Mouse (Mus musculus) thymus, adult 2 months (tissue): ENCODE data around the gene Srebf1. TPM values are rescaled to one million over a fixed set of nuclear protein-coding genes. Genes with fewer than 3 reads are reported as not detected.

Source experiments
- DNase-seq: peaks from one replicate; pipeline ENCODE4 v3.0.0; 2021
- H3K27ac ChIP-seq: fragments of 200-500 bp; 2 replicates; pipeline ENCODE4 v1.5.1; 2012; ENCODE audit warnings: low read length, control low read depth; ENCODE audit not compliant: control insufficient read depth, insufficient read depth
- H3K27me3 ChIP-seq: fragments of 200-500 bp; 2 replicates; pipeline ENCODE4 v1.6.1; 2012; ENCODE audit warnings: mild to moderate bottlenecking, low read length, moderate library complexity, mixed read lengths; ENCODE audit not compliant: control insufficient read depth, insufficient read depth
- H3K36me3 ChIP-seq: fragments of 200-500 bp; 2 replicates; pipeline ENCODE4 v1.6.1; 2012; ENCODE audit warnings: mild to moderate bottlenecking, low read length, moderate library complexity; ENCODE audit not compliant: control insufficient read depth, insufficient read depth
- H3K4me1 ChIP-seq: fragments of 200-500 bp; replicated peaks from 2 replicates; pipeline ENCODE4 v1.6.1; 2012; ENCODE audit warnings: low read length; ENCODE audit not compliant: control insufficient read depth, insufficient read depth
- H3K4me3 ChIP-seq: fragments of 200-500 bp; 2 replicates; pipeline ENCODE4 v1.5.1; 2012; ENCODE audit warnings: mild to moderate bottlenecking, low read length, control low read depth, moderate library complexity; ENCODE audit not compliant: control insufficient read depth, insufficient read depth
- CTCF ChIP-seq: fragments of 200-500 bp; IDR thresholded peaks from 2 replicates; pipeline ENCODE4 v1.5.1; 2012; ENCODE audit warnings: mild to moderate bottlenecking, control low read depth, low read length, moderate library complexity, borderline replicate concordance; ENCODE audit not compliant: control insufficient read depth, poor library complexity, insufficient read depth; ENCODE audit errors: extremely low read depth
- POLR2A ChIP-seq: fragments of 200-500 bp; IDR thresholded peaks from 2 replicates; pipeline ENCODE4 v1.6.1; 2012; ENCODE audit warnings: mild to moderate bottlenecking, low read length, control low read depth, moderate library complexity; ENCODE audit not compliant: control insufficient read depth, poor library complexity, insufficient read depth; ENCODE audit errors: extremely low read depth
- WGBS: fragments of 180-500 bp; shearing (Covaris S2); methylation state at CpG from one replicate; pipeline ENCODE4 v1.1.7; 2018; 5-methylcytosine and 5-hydroxymethylcytosine counted together
- polyA plus RNA-seq: library from polyadenylated mRNA; depleted of rRNA; stranded (reverse); fragments of >200 nt; gene quantifications from 2 replicates; pipeline ENCODE4 v1.2.3, GENCODE M21; 2012; rRNA removed

Gene Srebf1
- 466 and 519 TPM in 2 replicates for polyA plus RNA-seq

DNA sequence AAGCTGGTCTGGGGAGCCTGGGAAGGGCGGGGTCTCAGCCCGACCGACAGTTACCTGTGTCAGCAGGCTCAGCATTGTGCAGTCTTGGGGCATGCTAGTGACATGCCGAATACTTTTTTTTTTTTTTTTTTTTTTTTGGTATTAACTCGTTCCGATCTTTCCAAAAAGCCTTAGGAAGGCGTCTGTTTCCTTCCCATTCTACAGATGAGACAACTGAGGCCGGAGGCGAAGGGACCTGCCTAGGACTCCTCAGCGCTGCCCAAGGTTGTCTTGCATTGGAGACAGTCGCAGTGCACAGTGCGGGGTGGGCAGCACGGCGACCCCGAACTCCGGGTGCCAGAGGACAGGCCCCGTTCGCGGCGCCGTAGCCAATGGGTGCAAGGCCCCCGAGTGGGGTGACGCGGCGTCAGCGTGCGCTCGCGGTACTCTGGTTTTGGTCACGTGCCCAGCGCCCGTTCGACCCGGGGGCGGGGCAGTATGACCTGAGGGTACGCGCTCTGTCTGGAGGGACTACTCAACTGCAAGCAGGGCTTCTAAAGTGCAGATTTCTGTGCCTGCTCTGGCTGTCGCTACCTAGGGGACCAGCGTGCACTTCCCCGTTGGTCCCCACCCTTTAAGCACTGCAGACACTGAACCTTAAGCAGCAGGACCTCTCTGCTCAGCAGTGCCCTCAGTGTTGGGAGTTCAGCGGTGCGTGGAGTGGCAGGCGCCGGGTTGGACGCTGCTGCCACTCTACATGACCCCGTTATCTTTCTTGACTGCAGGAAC, at the start of gene Srebf1:
Gene Srebf1, minus strand, starts transcription at position 113 of the 768 bp plus-strand sequence.
- peak; percentile 38; the same call in 1 of the 2 replicates for TF ChIP-seq CTCF
- TF ChIP-seq POLR2A, result no peak
- Histone ChIP-seq H3K4me1 (peaks cover 54% of the 10 kb centered on the region), H3K27me3 (no peaks in the 10 kb centered on the region), H3K4me3 (peak within 1 kb of the TSS; percentile 52), H3K36me3 (no peaks in the 10 kb centered on the region), H3K27ac (peak within 1 kb of the TSS; percentile 28; the same call in 1 of the 2 replicates)
- peak; percentile 84 for DNase-seq
- WGBS, result 3% methylated on average over 46 of the region's 46 CpGs

DNA sequence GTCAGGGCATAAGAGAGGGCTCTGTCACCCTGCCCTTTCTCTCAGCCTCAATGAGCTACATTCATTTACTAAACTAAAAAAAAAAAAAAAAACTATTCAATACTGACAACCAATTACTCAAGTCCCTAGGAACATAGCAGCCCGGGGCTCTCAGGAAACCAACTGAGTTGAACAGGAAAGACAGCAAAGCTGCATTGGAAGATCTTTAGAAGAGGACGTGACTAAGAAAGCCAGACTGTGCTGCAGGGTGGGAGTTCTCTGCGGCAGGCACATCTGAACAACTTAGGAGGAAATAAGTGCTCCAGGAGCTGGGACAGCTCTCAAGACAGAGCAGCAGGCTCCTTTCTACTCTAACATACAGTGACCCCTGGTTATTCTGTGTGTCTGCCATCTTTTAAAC, 46.2 kb upstream of the Srebf1 start:
- peaks cover 7% of the 10 kb centered on the region for H3K4me1 ChIP-seq
- no peak overlapping the region for H3K27ac ChIP-seq
- 17% methylated on average over 3 of the region's 3 CpGs for WGBS
- H3K36me3 ChIP-seq, result no peaks in the 10 kb centered on the region
- DNase-seq, result no peak
- H3K27me3 ChIP-seq, result no peaks in the 10 kb centered on the region
- H3K4me3 ChIP-seq, result no peak overlapping the region
- TF ChIP-seq POLR2A, result no peak
- TF ChIP-seq CTCF, result no peak

DNA sequence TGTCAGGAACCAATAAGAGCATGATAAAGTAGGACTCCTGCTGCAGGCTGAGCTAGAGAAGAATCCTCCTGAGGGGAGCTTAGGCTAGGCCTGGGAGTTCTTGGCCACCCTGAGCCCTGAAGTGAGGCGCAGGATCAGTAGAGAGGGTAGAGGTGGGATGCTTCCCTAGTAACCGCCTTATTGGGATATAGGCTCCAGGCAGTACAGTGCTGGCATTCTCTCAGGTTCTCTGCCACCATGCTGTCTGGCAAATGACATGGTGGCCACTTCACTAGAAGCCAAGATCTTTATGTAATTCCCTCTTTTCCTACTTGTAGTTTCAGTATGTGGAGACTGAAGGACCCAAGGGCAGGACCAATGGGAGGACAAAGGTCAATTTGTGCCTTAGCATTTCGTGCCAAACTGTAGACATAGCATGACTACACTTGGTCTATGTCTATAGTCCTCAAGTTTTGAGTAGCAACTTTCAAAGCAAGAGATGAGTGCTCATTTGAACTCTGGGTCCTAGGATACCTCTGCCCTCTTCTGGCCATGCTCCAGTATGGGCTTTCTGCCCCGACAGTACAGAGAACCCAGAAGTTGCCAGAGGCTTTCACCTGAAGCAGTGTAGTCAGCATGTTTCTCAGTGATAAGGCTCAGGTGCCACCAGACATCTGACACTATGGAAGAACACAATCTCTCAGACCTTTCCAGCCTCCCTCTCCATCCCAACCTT, 43.0 kb upstream of the Srebf1 start:
- Histone ChIP-seq H3K27me3 (no peaks in the 10 kb centered on the region), H3K27ac (no peak overlapping the region), H3K4me1 (no peaks in the 10 kb centered on the region), H3K36me3 (no peaks in the 10 kb centered on the region), H3K4me3 (no peak overlapping the region)
- 92% methylated on average over 4 of the region's 4 CpGs for WGBS
- TF ChIP-seq CTCF (no peak), POLR2A (no peak)
- DNase-seq, result peak; percentile 53

DNA sequence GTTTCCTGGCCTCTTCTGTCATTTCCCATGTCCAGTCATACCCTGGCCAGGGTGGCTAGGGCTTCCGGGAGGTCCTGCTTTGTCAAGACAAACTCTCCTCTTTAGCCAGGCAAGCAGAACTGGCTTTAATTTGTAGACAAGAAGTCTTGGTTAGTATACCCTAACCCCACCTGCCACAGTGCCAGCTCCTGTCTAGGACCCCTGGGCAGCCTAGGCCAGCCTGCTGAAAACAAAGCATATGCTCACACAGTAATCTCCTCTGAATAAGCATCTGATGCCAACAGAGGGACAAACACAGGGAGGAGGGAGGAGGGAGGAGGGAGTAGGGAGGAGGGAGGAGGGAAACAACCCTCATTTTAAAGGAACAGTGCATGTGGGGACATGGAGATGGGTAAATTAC, 42.3 kb upstream of the Srebf1 start:
- Histone ChIP-seq H3K27me3 (no peaks in the 10 kb centered on the region), H3K4me3 (no peak overlapping the region), H3K36me3 (no peaks in the 10 kb centered on the region), H3K4me1 (no peaks in the 10 kb centered on the region), H3K27ac (no peak overlapping the region)
- TF ChIP-seq CTCF (no peak), POLR2A (no peak)
- 97% methylated on average over 1 of the region's 1 CpGs for WGBS
- DNase-seq, result no peak

- no peak for TF ChIP-seq CTCF
- no peak for TF ChIP-seq POLR2A
- 98% methylated on average over 4 of the region's 4 CpGs for WGBS
- no peaks in the 10 kb centered on the region for H3K27me3 ChIP-seq
- H3K36me3 ChIP-seq, result no peaks in the 10 kb centered on the region
- peaks cover 6% of the 10 kb centered on the region for H3K4me1 ChIP-seq
- H3K4me3 ChIP-seq, result no peak overlapping the region
- H3K27ac ChIP-seq, result no peak overlapping the region
- DNase-seq, result no peak
Measured at GRCm38 (mm10) chr11:60262396-60262795, 40.0 kb upstream of the Srebf1 start.

DNA sequence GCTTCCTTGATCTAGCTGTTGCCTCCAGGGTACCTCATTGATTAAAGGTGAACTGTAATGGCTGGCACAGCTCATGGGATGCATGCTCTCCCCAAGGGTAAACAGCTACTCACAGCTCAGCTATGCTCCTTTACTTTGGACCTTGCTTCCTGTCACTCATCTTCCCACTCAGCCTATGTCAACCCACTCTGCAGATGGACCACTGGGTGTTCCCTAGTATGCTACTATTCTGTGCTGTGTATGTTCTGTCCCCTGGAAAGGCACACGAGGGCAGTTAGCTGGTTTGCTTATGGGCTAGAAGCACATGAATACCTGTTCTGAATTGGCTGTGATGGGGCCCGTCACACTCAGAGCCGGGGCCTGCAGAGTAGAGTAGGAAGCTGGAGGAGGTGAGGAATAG, 38.4 kb upstream of the Srebf1 start:
- Histone ChIP-seq H3K4me1 (peaks cover 6% of the 10 kb centered on the region), H3K4me3 (no peak overlapping the region), H3K27me3 (no peaks in the 10 kb centered on the region), H3K36me3 (no peaks in the 10 kb centered on the region), H3K27ac (no peak overlapping the region)
- DNase-seq, result no peak
- 97% methylated on average over 3 of the region's 3 CpGs for WGBS
- no peak for TF ChIP-seq POLR2A
- no peak for TF ChIP-seq CTCF

- peak; percentile 16 for DNase-seq
- no peaks in the 10 kb centered on the region for H3K36me3 ChIP-seq
- H3K27me3 ChIP-seq, result no peaks in the 10 kb centered on the region
- WGBS, result 61% methylated on average over 2 of the region's 2 CpGs
- peaks cover 6% of the 10 kb centered on the region for H3K4me1 ChIP-seq
- no peak overlapping the region for H3K27ac ChIP-seq
- H3K4me3 ChIP-seq, result no peak overlapping the region
- no peak for TF ChIP-seq CTCF
Measured at GRCm38 (mm10) chr11:60257696-60258095, 35.3 kb upstream of the Srebf1 start.
